Mouse (Mus musculus) forebrain, embryonic 10.5 days (tissue): ENCODE measurements around the gene Sardh. TPM values are rescaled to one million over a fixed set of nuclear protein-coding genes. Genes with fewer than 3 reads are reported as not detected.

Experiments used
- DNase-seq: peaks from one replicate; pipeline ENCODE4 v3.0.0-alpha.2; 2017; ENCODE audit warnings: low spot score; ENCODE audit errors: extremely low spot score
- H3K27ac ChIP-seq: fragments of 300-500 bp; sonication (generic); 2 replicates; pipeline ENCODE4 v1.5.1; 2016; ENCODE audit warnings: mild to moderate bottlenecking
- H3K27me3 ChIP-seq: fragments of 300-500 bp; sonication (generic); 2 replicates; pipeline ENCODE4 v1.6.1; 2016; ENCODE audit warnings: mild to moderate bottlenecking; ENCODE audit not compliant: poor library complexity, severe bottlenecking
- H3K36me3 ChIP-seq: fragments of 300-500 bp; sonication (generic); replicated peaks from 2 replicates; pipeline ENCODE4 v1.6.1; 2016; ENCODE audit warnings: mild to moderate bottlenecking, moderate library complexity
- H3K4me1 ChIP-seq: fragments of 300-500 bp; sonication (generic); 2 replicates; pipeline ENCODE4 v1.6.1; 2016
- H3K4me3 ChIP-seq: fragments of 300-500 bp; sonication (generic); 2 replicates; pipeline ENCODE4 v1.5.1; 2016; ENCODE audit warnings: mild to moderate bottlenecking, moderate library complexity
- H3K9me3 ChIP-seq: fragments of 300-500 bp; sonication (generic); 2 replicates; pipeline ENCODE4 v1.6.1; 2016; ENCODE audit warnings: mild to moderate bottlenecking, moderate library complexity
- WGBS: fragments of 180-500 bp; shearing (Covaris S2); methylation state at CpG from one replicate; pipeline ENCODE4 v1.1.7; 2016; 5-methylcytosine and 5-hydroxymethylcytosine counted together
- polyA plus RNA-seq: library from polyadenylated mRNA; unstranded; fragments of >200 nt; fragmentation: Nextera tagmentation; extraction: Ambion mirVana; gene quantifications from 2 replicates; pipeline ENCODE4 v1.2.1, GENCODE M21; 2016

The Sardh gene
- polyA plus RNA-seq, 1 experiment from 2014 or later, result 1.8 TPM

DNA sequence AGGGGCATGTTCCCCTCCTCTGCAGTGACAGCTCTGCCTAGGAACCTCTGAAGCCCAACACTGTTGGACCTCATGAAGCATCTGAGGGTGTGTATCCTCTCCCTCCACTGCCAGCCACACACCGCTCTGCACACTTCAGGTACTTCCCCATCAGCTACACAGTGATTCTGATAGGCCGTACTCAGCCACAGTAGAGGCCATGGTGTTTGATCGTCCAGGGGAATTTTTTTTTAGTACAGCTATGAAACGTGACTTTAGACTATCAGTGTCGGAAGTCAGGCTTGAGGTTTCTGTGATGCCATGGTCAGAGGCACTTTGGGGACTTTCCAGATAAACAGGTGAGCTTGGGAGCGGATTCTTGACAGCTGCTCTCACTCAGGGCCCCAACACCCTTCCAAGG lies 60.6 kb downstream of the Sardh start:
- H3K27me3 ChIP-seq, result no peaks in the 10 kb centered on the region
- WGBS, result 87% methylated on average over 6 of the region's 6 CpGs
- no peaks in the 10 kb centered on the region for H3K36me3 ChIP-seq
- H3K27ac ChIP-seq, result no peak overlapping the region
- DNase-seq, result no peak
- no peaks in the 10 kb centered on the region for H3K9me3 ChIP-seq
- peaks cover 9% of the 10 kb centered on the region; the same call in 1 of the 2 replicates for H3K4me1 ChIP-seq
- no peak overlapping the region for H3K4me3 ChIP-seq

DNA sequence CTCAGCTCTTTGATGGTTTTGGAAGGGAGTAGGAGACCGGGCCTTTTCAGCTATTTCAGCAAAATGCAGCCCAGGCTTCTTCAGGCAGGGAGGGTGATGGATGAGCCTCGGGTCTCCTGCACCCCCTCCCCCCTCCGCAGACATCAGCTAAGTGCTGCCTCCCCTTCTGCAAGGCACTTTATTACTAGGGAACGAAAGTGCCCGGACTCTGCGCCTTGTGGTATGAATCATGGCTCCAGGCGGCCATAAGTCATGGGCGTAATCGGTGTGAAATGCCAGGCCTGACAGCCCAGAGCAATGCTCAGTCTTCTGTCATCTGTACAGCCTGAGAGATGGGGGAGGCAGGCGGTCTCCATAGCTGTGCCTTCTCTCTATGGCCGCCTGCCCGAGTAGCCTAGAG lies 64.4 kb downstream of the Sardh start:
- Histone ChIP-seq H3K4me3 (no peak overlapping the region), H3K27me3 (no peaks in the 10 kb centered on the region), H3K4me1 (0 out of 2 replicates have a peak, but pooled peaks cover 4% of the 10 kb centered on the region), H3K27ac (no peak overlapping the region), H3K9me3 (no peaks in the 10 kb centered on the region), H3K36me3 (no peaks in the 10 kb centered on the region)
- no peak for DNase-seq
- 85% methylated on average over 12 of the region's 12 CpGs for WGBS

DNA sequence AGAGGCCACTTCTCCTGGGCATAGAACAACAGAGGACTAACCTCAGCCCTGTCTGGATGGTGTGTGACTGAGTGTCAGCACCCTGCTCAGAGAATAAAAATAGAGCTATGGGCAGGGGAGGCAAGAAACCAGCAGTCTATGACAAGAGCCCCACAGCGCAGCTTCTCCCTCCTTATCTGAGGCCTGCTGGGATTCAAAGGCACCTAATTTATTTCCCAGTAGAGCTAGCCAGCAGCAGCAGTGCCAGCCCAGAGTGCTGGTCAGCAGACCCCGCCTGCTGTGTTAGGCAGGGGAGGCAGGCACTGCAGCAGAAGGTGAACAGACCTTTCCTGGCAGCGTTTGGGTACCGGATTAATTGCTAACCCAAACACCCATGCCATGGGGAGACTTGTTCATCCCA lies 66.2 kb downstream of the Sardh start:
- Histone ChIP-seq H3K4me3 (no peak overlapping the region), H3K27ac (no peak overlapping the region), H3K4me1 (0 out of 2 replicates have a peak, but pooled peaks cover 4% of the 10 kb centered on the region), H3K27me3 (no peaks in the 10 kb centered on the region), H3K36me3 (no peaks in the 10 kb centered on the region), H3K9me3 (no peaks in the 10 kb centered on the region)
- no peak for DNase-seq
- 80% methylated on average over 4 of the region's 4 CpGs for WGBS

DNA sequence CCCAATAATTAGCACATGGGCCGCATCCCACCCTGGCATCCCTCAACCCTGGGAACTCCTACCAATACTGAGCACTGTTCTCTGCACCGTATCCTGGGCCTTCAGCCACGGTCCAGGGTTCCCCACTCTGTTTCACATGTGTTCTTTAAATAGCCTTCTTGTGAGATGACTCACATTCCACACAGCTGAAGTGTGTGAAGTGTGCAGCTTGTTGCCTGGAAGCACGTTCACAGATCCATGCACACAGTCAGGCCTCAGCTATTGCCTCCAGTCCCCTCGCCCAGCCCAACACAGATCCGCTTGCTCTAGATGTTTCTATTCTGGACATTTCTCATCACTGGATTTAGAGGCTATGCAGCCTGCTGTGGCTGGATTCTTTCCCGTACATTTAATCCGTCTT lies 69.0 kb downstream of the Sardh start:
- Histone ChIP-seq H3K27me3 (no peaks in the 10 kb centered on the region), H3K36me3 (no peaks in the 10 kb centered on the region), H3K27ac (no peak overlapping the region)

DNA sequence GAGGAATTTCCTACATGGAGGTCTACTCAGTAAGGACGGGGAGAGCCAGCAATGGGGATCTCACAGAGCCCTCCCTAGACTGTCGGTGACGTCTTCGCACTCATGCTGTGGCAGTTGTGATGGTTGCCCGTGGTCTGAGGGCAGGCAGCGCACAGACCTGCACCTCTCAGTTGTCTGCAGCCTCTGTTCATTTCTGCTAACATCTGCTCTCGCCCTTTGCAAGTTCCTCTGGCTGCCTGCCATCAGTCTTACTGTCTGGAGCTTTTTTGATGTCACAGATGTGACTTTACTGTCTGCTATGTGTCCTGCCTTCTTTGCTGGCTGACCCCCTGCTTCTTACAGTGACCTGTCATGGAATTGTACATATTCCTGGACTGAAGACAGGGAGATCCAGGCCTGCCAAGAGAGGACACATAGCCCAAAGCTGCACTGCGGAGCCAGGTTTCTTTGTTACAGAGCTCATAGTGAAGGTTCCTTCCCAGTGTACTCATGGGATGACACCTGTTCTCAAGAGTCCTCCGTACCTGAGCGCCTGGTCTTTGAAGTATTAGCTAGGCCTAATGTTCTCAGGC lies 72.4 kb downstream of the Sardh start:
- H3K4me1 ChIP-seq, result 0 out of 2 replicates have a peak, but pooled peaks cover 4% of the 10 kb centered on the region
- no peaks in the 10 kb centered on the region for H3K9me3 ChIP-seq
- no peak overlapping the region for H3K4me3 ChIP-seq
- no peaks in the 10 kb centered on the region for H3K27me3 ChIP-seq
- no peak for DNase-seq
- H3K27ac ChIP-seq, result no peak overlapping the region
- no peaks in the 10 kb centered on the region for H3K36me3 ChIP-seq
- 84% methylated on average over 10 of the region's 10 CpGs for WGBS

More for the DNA sequence above, 69.0 kb downstream of the Sardh start:
- 87% methylated on average over 8 of the region's 8 CpGs for WGBS
- H3K4me3 ChIP-seq, result no peak overlapping the region
- H3K4me1 ChIP-seq, result 0 out of 2 replicates have a peak, but pooled peaks cover 4% of the 10 kb centered on the region
- DNase-seq, result no peak
- H3K9me3 ChIP-seq, result no peaks in the 10 kb centered on the region

DNA sequence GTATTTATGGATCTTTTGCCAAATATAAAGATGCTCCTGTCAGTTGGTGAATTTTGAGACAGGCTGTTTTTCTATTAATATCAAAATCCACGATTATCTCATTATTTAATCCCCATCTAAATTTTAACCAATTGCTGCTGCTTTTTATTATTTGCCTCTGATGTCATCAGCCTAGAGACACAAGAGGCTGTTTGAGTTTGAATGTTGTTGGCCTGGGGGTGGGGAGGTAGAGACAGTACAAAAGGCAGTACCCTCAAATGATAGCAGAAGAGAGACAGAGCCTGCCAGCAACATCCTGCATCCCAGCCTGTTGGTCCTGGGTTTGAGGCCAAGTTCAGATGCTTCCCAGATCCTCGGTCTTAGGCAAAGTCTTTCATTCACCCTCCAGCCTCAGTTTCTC lies 73.9 kb downstream of the Sardh start:
- no peaks in the 10 kb centered on the region for H3K27me3 ChIP-seq
- WGBS, result 76% methylated on average over 2 of the region's 2 CpGs
- H3K9me3 ChIP-seq, result no peaks in the 10 kb centered on the region
- H3K36me3 ChIP-seq, result no peaks in the 10 kb centered on the region
- 0 out of 2 replicates have a peak, but pooled peaks cover 4% of the 10 kb centered on the region for H3K4me1 ChIP-seq
- no peak overlapping the region for H3K27ac ChIP-seq
- no peak overlapping the region for H3K4me3 ChIP-seq
- DNase-seq, result no peak

DNA sequence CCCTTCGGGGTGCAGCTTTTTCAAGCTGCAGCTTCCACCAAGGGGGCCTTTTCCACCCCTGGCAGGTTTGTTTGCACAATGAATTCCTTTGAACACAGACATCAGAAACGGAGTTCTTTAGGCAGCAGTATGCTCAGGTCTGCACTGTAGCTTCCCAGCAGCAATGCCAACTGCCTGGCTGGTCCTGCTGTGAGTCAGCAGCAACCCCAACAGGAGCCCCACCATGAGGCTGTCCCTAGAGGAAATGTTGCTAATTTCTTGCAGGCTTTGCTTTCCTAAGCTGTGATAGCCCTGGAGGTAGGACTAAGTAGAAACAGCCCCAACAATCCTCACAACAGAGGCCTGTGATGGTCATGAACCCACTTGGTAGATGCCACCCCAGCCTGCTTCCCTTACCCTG lies 81.1 kb downstream of the Sardh start:
- Histone ChIP-seq H3K4me1 (peaks cover 21% of the 10 kb centered on the region), H3K9me3 (no peaks in the 10 kb centered on the region), H3K27me3 (peaks cover 6% of the 10 kb centered on the region; the same call in 1 of the 2 replicates), H3K36me3 (no peaks in the 10 kb centered on the region), H3K4me3 (no peak overlapping the region), H3K27ac (no peak overlapping the region)
- DNase-seq, result no peak
- 44% methylated on average over 2 of the region's 2 CpGs for WGBS

DNA sequence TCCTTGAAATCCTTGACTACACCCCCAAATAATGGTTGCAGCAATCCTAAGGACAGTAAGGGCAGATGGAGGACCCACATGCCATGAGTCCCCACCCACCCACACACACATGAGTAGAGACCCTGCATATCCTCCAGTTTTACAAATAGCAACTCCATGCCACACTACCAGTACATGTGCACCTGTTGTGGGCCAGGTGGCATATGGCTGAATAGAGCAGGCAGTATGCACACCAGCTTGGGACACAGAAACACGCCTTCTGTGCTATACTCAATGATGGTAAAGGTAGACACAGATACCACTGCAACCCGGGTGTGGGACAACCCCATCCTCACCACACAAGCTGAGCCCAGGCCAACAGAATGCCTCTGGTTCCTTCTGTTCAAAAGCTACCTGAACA lies 82.1 kb downstream of the Sardh start:
- WGBS, result 88% methylated on average over 2 of the region's 2 CpGs
- Histone ChIP-seq H3K27me3 (peaks cover 6% of the 10 kb centered on the region; the same call in 1 of the 2 replicates), H3K36me3 (no peaks in the 10 kb centered on the region), H3K27ac (no peak overlapping the region), H3K4me3 (no peak overlapping the region), H3K4me1 (peaks cover 21% of the 10 kb centered on the region), H3K9me3 (no peaks in the 10 kb centered on the region)
- DNase-seq, result no peak

DNA sequence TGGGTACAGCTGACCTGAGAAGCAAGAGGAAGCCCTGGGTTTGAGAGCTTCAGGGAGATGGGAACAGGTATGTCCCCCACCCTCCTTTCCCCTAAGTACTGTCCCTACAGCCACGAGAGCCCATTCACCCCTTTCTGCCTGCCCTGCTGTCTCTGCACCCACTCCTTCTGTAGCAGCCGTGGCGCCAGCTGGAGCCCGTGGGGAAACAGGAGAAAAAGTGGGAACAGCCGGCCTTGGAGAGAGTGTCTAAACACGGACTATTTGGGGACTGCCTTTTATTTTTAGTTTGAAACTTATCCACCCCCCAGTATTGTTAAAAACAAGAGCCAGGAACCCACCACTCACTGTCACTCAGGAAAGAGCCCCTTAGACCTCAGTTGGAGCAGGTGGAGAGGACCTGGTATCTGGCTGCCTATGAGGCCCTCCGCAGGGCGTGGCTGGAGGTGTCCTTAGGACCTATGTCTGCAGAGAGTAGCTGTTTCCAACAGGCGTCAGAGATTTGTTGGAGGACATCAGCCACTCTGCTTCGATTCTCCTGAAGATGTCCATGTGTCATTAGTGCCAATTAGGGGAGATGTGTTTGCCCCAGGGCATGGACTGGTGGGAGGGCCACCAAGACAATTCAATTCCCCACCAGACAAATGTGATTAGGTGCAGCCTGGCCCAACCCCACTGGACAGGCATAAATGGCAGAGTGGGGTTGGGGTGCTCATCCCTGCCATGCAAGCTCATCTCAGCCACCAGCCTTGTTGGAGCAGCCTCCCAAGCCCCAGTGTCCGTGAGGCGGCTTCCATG lies 83.1 kb downstream of the Sardh start, which contains the start of gene Dbh:
Gene Dbh (plus strand): TSS at position 438 of the 795 bp plus-strand sequence.
- H3K4me3 ChIP-seq, result no peak within 1 kb of the TSS
- peaks cover 6% of the 10 kb centered on the region; the same call in 1 of the 2 replicates for H3K27me3 ChIP-seq
- no peaks in the 10 kb centered on the region for H3K9me3 ChIP-seq
- 83% methylated on average over 12 of the region's 12 CpGs for WGBS
- H3K27ac ChIP-seq, result no peak within 1 kb of the TSS
- peaks cover 21% of the 10 kb centered on the region for H3K4me1 ChIP-seq
- H3K36me3 ChIP-seq, result no peaks in the 10 kb centered on the region
- DNase-seq, result no peak

DNA sequence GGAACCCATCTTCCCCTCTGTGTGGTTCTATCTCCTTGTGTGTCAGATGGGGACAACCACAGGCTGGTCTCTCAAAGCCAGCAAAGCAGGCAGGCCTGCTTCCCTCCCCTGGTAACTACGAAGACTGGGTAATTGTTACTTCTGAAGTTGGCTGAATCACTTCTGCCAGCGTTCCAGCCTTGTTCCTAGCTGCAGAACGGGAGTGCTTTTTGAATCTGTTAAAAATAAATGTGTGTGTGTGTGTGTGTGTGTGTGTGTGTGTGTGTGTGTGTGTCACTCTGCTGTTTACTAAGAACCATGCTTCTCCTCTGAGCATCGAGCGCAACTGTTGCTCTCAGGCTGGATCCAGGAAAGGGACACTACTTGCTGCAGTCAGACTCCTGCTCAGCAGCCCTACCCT lies 84.3 kb downstream of the Sardh start:
- H3K27me3 ChIP-seq, result peaks cover 6% of the 10 kb centered on the region; the same call in 1 of the 2 replicates
- no peak overlapping the region for H3K27ac ChIP-seq
- peaks cover 25% of the 10 kb centered on the region for H3K4me1 ChIP-seq
- no peaks in the 10 kb centered on the region for H3K36me3 ChIP-seq
- H3K9me3 ChIP-seq, result no peaks in the 10 kb centered on the region
- DNase-seq, result no peak
- 78% methylated on average over 5 of the region's 5 CpGs for WGBS
- no peak overlapping the region for H3K4me3 ChIP-seq

DNA sequence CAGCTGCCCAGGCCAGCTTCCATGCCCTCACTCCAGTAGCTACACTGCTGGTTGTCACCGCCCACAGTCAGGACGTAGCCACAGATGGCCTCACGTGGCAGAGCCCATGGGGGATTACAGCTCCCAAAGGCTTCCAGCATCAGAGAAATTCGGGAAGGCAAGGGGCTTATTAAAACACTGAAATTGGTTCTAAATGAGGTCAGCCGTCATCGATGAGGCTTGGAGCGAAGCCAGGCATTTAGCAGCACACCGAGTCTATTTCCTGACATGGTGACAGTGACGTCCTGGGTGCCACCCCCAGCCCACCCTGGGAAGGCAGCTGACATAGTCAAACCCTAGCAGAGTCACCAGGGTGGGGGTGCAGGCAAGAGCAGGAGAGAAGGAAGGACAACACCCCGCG lies 85.5 kb downstream of the Sardh start:
- peaks cover 18% of the 10 kb centered on the region for H3K4me1 ChIP-seq
- no peak for DNase-seq
- no peak overlapping the region for H3K27ac ChIP-seq
- WGBS, result 78% methylated on average over 11 of the region's 11 CpGs
- H3K27me3 ChIP-seq, result peaks cover 6% of the 10 kb centered on the region; the same call in 1 of the 2 replicates
- H3K9me3 ChIP-seq, result no peaks in the 10 kb centered on the region
- H3K4me3 ChIP-seq, result no peak overlapping the region
- H3K36me3 ChIP-seq, result no peaks in the 10 kb centered on the region

DNA sequence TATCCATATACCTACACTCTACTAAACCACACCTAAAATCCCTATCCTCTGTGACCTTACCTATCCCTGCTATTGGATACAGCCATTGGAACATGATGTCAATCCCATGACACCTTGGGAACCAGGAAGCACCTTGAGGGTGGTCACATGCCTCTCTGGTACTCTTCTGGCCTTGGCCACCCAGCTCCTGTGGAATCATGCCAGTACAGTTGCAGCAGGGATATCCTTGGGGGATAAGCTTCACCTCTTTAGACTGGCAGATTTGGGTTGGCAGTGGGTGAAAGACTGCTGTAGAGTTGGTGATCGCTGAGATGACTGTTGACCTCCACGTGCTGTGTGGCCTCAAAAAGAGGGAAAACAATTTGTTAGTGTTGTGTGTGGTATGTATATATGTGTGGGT lies 86.6 kb downstream of the Sardh start:
- peaks cover 6% of the 10 kb centered on the region; the same call in 1 of the 2 replicates for H3K27me3 ChIP-seq
- no peaks in the 10 kb centered on the region for H3K36me3 ChIP-seq
- no peak for DNase-seq
- no peaks in the 10 kb centered on the region for H3K9me3 ChIP-seq
- peaks cover 8% of the 10 kb centered on the region; the same call in 1 of the 2 replicates for H3K4me1 ChIP-seq
- H3K27ac ChIP-seq, result no peak overlapping the region
- 88% methylated on average over 2 of the region's 2 CpGs for WGBS
- H3K4me3 ChIP-seq, result no peak overlapping the region

DNA sequence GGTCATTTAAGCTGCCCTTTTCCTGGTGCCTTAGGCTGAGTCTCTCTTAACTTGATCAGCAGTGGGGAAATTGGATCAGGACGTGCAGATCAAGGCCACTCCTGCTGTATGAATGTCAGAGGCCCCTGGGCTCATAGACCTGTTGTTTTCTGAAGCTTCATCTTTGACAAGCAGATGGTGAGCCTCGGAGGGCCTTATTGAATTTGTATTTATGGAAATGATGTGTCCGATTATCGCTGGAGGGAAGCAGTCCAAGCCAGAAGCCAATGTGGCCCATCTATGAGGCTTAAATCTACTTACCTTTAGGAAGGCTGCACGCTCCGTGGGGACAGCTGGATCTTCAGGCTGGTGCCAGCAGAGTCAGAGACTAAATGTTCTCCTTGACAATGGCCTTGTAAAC lies 91.5 kb downstream of the Sardh start:
- Histone ChIP-seq H3K36me3 (no peaks in the 10 kb centered on the region), H3K4me1 (peaks cover 44% of the 10 kb centered on the region)
- 79% methylated on average over 6 of the region's 6 CpGs for WGBS

More for the DNA sequence above, 91.5 kb downstream of the Sardh start:
- no peak for DNase-seq
- Histone ChIP-seq H3K4me3 (no peak overlapping the region), H3K27ac (no peak overlapping the region), H3K9me3 (no peaks in the 10 kb centered on the region), H3K27me3 (no peaks in the 10 kb centered on the region)
